Mouse (Mus musculus): ENCODE results near the gene Cdk19.

DNA sequence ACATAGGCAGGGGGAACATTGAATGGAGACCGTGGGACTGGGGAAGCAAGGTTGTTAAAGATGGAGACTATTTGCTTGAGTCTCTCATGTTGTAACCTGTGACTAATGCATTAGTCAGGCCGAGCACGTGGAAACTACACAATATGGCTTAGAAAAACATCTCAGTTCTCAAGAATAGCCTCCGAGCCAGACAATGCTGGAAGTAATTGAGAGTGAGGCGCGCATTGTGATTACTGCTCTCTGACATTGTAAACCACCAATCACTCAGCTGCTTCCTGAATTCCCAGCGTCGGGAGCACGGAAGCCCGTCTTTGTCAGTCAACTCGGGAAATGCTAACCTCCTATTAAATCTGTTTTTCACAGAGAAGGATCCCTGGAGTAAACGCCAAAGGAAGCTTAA lies 182.2 kb downstream of the Cdk19 start:
- TF ChIP-seq GATA1 (IDR thresholded peaks at IDR 0.05; ENCODE audit: low read length) (no peak), TAL1 (IDR thresholded peaks at IDR 0.05; ENCODE audit: low read length) (no peak)

All from erythroblast, embryonic 14.5 days (primary cell).